Mouse (Mus musculus): Measurements from ENCODE around the gene Nanp.

Gene Nanp

DNA sequence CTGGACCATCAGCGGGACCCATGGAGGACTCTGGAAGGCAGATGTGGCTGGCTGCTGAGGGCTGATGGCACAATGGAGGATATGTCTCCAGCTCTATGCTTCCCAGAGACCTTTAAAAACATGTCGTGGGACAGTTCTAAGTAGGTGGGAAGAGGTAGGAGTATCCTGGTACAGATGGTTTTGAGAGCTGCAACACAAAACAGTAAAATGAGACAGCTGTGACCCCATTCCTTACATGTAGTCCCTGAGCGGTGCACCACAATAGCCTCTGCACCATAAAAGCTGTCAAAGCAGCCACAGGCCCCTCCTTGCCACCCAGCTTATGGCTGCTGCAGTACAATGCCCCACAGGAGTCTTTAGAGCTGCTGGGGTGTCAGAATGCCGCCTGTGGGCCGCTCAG, 41.6 kb downstream of the Nanp start:
- 70% methylated on average over 5 of the region's 5 CpGs for WGBS

DNA sequence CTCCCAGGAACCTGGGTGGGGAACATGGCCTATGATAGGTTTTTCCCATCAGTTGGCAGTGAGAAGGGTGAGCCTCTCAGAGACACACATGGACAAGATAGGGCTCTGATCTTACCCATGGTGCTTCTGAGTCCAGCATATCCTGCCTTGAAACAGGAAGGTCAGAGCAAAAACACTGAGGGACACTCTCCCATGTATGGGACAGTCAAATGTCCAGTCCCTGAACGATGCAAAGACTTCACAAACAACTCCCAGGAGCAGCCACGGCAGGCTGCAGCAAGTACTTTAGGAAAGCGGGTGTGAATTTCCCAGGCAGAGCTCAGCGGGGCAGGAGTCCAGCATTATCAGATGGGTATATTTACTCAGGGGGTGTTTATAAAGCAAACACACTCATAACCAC, 43.9 kb downstream of the Nanp start:
- WGBS: 77% methylated on average over 4 of the region's 4 CpGs

DNA sequence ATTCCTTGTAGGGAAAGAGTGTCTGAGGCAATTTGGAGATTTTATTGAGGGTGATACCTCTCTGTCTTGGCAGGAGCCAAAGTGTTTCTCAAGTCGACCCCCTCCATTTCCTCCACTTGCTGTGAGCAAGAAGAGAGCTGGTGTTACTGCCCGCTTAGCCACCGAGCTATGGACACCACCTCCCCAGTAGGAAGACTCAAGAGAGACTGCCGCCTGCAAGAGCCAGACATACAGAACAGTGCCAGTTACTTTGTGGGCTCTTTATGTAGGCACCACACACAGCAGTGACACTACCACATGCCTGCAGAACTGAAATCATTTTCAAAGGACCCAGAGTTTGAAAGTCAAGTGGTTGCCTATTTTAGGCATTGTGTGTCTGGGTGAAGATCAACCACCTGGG, 48.1 kb downstream of the Nanp start:
- WGBS: 86% methylated on average over 4 of the region's 4 CpGs

DNA sequence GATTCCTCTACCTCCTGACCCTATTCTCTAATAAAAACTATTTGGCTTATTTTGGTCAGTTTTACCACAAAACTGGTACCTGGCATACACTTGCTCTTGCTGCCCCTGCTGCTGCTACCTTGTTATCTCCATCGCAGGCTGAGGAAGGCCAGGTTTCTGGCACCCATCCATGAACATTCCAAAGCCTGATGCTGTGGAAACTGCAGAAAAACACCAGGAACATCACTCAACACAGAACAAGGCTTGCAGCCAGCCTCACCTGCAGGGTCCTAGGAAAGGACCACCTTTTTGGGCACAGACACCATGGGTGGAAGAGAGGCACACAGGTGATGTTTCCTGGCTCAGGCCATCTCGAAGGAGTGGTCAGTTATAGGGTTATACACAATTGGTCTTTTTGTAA, 48.7 kb downstream of the Nanp start:
- 80% methylated on average over 2 of the region's 2 CpGs for WGBS

DNA sequence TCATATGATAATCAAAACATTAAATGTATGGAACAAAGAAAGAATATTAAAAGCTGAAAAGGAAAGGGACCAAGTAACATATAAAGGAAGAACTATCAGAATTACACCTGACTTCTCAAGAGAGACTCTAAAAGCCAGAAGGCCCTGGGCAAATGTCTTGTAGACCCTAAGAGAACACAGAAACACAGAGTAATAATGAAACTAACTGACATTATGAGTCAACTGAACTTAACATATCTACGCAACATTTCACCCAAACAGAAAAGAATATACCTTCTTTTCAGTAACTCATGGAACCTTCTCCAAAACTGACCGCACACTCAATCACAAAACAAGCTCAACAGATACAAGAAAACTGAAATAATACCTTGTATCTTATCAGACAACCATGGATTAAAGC, 53.8 kb downstream of the Nanp start:
- 99% methylated on average over 2 of the region's 2 CpGs for WGBS

DNA sequence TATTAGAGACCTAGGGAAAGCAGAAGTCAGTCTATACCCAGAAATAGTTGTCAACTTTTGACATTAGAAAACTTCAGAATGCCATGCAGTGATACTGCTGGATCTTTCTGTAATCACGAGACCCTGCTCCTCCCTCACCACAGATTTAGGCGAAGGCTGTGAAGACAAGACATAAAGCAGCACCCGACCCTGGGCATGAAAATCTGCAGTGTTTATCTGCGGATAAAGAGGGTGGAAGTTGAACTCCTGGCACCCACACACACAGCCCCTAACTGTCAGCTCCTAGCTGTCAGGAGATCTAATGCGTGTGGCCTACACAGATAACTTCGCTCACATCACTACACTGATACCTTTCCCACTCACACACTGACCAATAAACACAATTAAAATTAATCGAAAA, 57.7 kb downstream of the Nanp start:
- WGBS: 85% methylated on average over 7 of the region's 7 CpGs

DNA sequence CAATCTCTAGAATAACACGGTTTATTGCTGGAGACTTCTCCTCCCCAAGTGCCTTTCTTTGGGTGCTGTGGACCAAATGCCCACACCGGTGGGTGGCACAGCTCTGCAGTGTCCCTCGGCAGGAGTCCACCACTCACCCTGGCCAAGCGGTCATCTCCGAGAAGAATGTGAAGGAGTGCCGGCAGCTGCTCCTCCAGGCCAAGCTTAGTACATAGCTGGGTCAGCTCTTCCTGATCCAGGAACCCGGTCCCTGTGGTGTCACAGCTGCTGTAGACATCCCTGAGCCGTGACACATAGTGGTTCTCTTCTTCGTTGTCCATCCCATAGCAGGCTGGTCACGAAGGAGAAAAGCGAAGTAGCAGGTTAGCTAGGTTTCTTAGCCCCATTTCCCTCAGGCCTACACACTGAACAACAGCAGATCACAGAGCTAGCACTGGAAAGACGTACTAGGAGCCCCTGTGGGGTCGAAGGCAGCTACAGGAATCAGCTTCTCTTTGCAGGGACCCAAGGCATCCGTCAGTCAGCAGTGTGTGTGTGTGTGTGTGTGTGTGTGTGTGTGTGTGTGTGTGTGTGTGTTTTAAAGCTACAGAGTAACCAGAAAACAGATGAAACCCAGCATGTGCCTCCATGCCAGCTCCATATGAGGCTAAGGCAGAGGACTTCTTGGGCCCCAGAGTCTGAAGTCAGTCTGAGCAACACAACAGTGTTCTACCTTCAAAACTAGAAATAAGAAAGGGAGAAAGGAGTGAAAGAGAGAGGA, 59.2 kb downstream of the Nanp start:
- WGBS: 89% methylated on average over 14 of the region's 14 CpGs
